Mouse (Mus musculus) CH12.LX (cell line): ENCODE measurements at regions not wholly inside any gene's neighbourhood (a gene's known extent, or its start where the extent isn't known, plus 50 kb on each side); places are given as distances from the start of the nearest gene placed in this dataset.

ENCODE experiments used
- DNase-seq: peaks from one replicate; pipeline ENCODE4 v3.0.0-alpha.2; 2013; ENCODE audit errors: extremely low read depth
- H3K27ac ChIP-seq: 2 replicates; pipeline ENCODE4 v1.5.1; 2012; ENCODE audit warnings: low read depth, mild to moderate bottlenecking, control low read depth, moderate library complexity; ENCODE audit not compliant: insufficient read depth
- H3K27me3 ChIP-seq: replicated peaks from 2 replicates; pipeline ENCODE3; 2012; ENCODE audit warnings: inconsistent platforms
- H3K36me3 ChIP-seq, 2 experiments: replicated peaks in 1 of 2; 2 replicates each; pipeline versions ENCODE3 to v1.6.1; 2012; ENCODE audit warnings: inconsistent platforms in 1 of 2, low read length in 1 of 2, mild to moderate bottlenecking in 1 of 2, mixed read lengths in 1 of 2, moderate library complexity in 1 of 2; ENCODE audit not compliant: control insufficient read depth in 1 of 2, insufficient read depth in 1 of 2
- H3K4me1 ChIP-seq, 2 experiments: 2 replicates each; pipeline ENCODE4 v1.6.1; 2012; ENCODE audit warnings: inconsistent platforms in 1 of 2, moderate library complexity in 1 of 2; ENCODE audit not compliant: insufficient read depth in 2 of 2, control insufficient read depth in 1 of 2
- H3K4me2 ChIP-seq: 2 replicates; pipeline ENCODE4 v1.6.1; 2012; ENCODE audit warnings: low read depth, mild to moderate bottlenecking, control low read depth; ENCODE audit not compliant: poor library complexity, insufficient read depth, severe bottlenecking
- H3K4me3 ChIP-seq, 3 experiments: fragments of 150-350 bp in 1 of 3; sonication (generic) in 1 of 3; replicated peaks in 1 of 3; 2 replicates each; pipeline versions ENCODE3 to v1.5.1; 2011 to 2012; ENCODE audit warnings: low read depth in 2 of 3, low read length in 2 of 3, mild to moderate bottlenecking in 2 of 3, moderate library complexity in 2 of 3, control low read depth in 1 of 3, improper control_type of control experiment in 1 of 3, inconsistent platforms in 1 of 3, mixed read lengths in 1 of 3; ENCODE audit not compliant: poor library complexity in 1 of 3
- H3K79me2 ChIP-seq: replicated peaks from 2 replicates; pipeline ENCODE4 v1.6.1; 2012; ENCODE audit warnings: mild to moderate bottlenecking, moderate library complexity; ENCODE audit not compliant: control insufficient read depth, poor library complexity, insufficient read depth, severe bottlenecking; ENCODE audit errors: extremely low read depth
- H3K9ac ChIP-seq: 2 replicates; pipeline ENCODE4 v1.6.1; 2012; ENCODE audit warnings: low read depth, mild to moderate bottlenecking, control low read depth, moderate library complexity; ENCODE audit not compliant: insufficient read depth
- H3K9me3 ChIP-seq: replicated peaks from 2 replicates; pipeline ENCODE3; 2012; ENCODE audit warnings: low read length, inconsistent platforms, mixed read lengths
- CTCF ChIP-seq, 2 experiments: IDR thresholded peaks in 1 of 2; conservative IDR thresholded peaks in 1 of 2; 2 replicates each; pipeline ENCODE4 v1.5.1; 2011 to 2012; ENCODE audit warnings: low read depth in 2 of 2, low read length in 2 of 2, improper control_type of control experiment in 1 of 2, inconsistent platforms in 1 of 2, mild to moderate bottlenecking in 1 of 2, moderate library complexity in 1 of 2
- E2F4 ChIP-seq: IDR thresholded peaks from 2 replicates; pipeline ENCODE4 v1.6.1; 2011; ENCODE audit warnings: low read depth, low read length, improper control_type of control experiment; ENCODE audit not compliant: insufficient replicate concordance
- ELF1 ChIP-seq: IDR thresholded peaks from 2 replicates; pipeline ENCODE4 v1.6.1; 2014; ENCODE audit warnings: low read depth, mild to moderate bottlenecking, inconsistent platforms, low read length, improper control_type of control experiment
- ETS1 ChIP-seq: conservative IDR thresholded peaks from 2 replicates; pipeline ENCODE4 v1.6.1; 2012; ENCODE audit warnings: low read depth, mild to moderate bottlenecking, inconsistent platforms, low read length, improper control_type of control experiment, moderate library complexity
- GABPA ChIP-seq: IDR thresholded peaks from 2 replicates; pipeline ENCODE4 v1.6.1; 2012; ENCODE audit warnings: low read depth, low read length, improper control_type of control experiment, inconsistent platforms; ENCODE audit not compliant: insufficient replicate concordance
- IRF4 ChIP-seq: IDR thresholded peaks from 2 replicates; pipeline ENCODE4 v1.6.1; 2014; ENCODE audit warnings: low read depth, mild to moderate bottlenecking, inconsistent platforms, low read length, improper control_type of control experiment
- JUN ChIP-seq: IDR thresholded peaks from 2 replicates; pipeline ENCODE4 v1.6.1; 2011; ENCODE audit warnings: low read depth, mild to moderate bottlenecking, low read length, improper control_type of control experiment, moderate library complexity; ENCODE audit not compliant: insufficient read depth
- JUND ChIP-seq: conservative IDR thresholded peaks from 2 replicates; pipeline ENCODE4 v1.6.1; 2011; ENCODE audit warnings: low read depth, low read length, improper control_type of control experiment
- KAT2A ChIP-seq: IDR thresholded peaks from 2 replicates; pipeline ENCODE4 v1.6.1; 2012; ENCODE audit warnings: low read length, improper control_type of control experiment, inconsistent platforms; ENCODE audit not compliant: insufficient replicate concordance
- MEF2A ChIP-seq: IDR thresholded peaks from 2 replicates; pipeline ENCODE4 v1.6.1; 2014; ENCODE audit warnings: low read depth, mild to moderate bottlenecking, inconsistent platforms, low read length, improper control_type of control experiment, borderline replicate concordance
- NELFE ChIP-seq: IDR thresholded peaks from 2 replicates; pipeline ENCODE4 v1.6.1; 2011; ENCODE audit warnings: low read depth, low read length, improper control_type of control experiment
- NRF1 ChIP-seq: IDR thresholded peaks from 2 replicates; pipeline ENCODE4 v1.6.1; 2014; ENCODE audit warnings: low read depth, mild to moderate bottlenecking, inconsistent platforms, low read length, improper control_type of control experiment, moderate library complexity
- PAX5 ChIP-seq: IDR thresholded peaks from 2 replicates; pipeline ENCODE4 v1.6.1; 2012; ENCODE audit warnings: low read length, inconsistent platforms, mixed read lengths
- POLR2A ChIP-seq: IDR thresholded peaks from 2 replicates; pipeline ENCODE4 v1.6.1; 2011; ENCODE audit warnings: low read depth, mild to moderate bottlenecking, improper control_type of control experiment, low read length
- POLR2AphosphoS2 ChIP-seq: IDR thresholded peaks from 2 replicates; pipeline ENCODE4 v1.6.1; 2011; ENCODE audit warnings: low read depth, low read length, improper control_type of control experiment
- RCOR1 ChIP-seq: conservative IDR thresholded peaks from 2 replicates; pipeline ENCODE4 v1.6.1; 2012; ENCODE audit warnings: low read depth, mild to moderate bottlenecking, inconsistent platforms, low read length, improper control_type of control experiment
- SIN3A ChIP-seq: IDR thresholded peaks from 2 replicates; pipeline ENCODE4 v1.6.1; 2012; ENCODE audit warnings: low read length, improper control_type of control experiment, inconsistent platforms
- ZKSCAN1 ChIP-seq: IDR thresholded peaks from 2 replicates; pipeline ENCODE4 v1.6.1; 2012; ENCODE audit warnings: low read depth, inconsistent platforms, low read length, improper control_type of control experiment, borderline replicate concordance
- ZMIZ1 ChIP-seq: IDR thresholded peaks from 2 replicates; pipeline ENCODE4 v1.6.1; 2012; ENCODE audit warnings: low read depth, mild to moderate bottlenecking, inconsistent platforms, low read length, improper control_type of control experiment
- ZNF384 ChIP-seq: IDR thresholded peaks from 2 replicates; pipeline ENCODE4 v1.6.1; 2012; ENCODE audit warnings: low read depth, low read length, improper control_type of control experiment, inconsistent platforms
- dilution Hi-C: fragments of 300-500 bp; cut with MboI; formaldehyde crosslinking; loops from 2 replicates; pipeline ENCODE4 v1.14.3; 2020; ENCODE audit warnings: low sequenced_read_pairs; ENCODE audit not compliant: extremely low pct_unique_long_range_greater_than_20kb, extremely low pct_ligation_motif_present
- in situ Hi-C: fragments of 300-500 bp; cut with MboI; formaldehyde crosslinking; loops from 3 replicates; pipeline ENCODE4 v1.14.3; 2019; ENCODE audit warnings: low sequenced_read_pairs, low pct_ligation_motif_present, low pct_unique_long_range_greater_than_20kb, mixed read lengths

DNA sequence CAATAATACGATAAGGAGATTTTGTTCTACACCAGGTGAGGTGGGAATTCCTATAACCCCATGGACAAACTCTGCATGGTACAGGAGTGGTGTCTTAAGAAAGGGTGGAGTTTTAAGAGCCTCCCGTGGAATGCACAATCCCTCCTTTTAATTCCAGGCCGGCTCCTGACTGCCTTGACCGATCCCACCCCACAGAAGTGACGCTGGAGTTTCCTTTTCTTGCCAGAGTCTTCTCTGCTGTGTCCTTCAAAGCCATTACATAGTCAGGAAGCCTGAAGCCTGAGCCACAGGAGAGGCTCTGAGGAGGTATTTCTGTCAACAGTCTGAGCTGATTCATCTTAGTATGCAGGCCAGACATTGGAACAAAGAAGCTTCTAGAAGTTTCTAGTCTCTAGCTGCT is 66.6 kb upstream of the Brd7 start:
- Histone ChIP-seq H3K27ac (no peak overlapping the region), H3K9me3 (no peaks in the 10 kb centered on the region), H3K4me2 (no peak overlapping the region), H3K4me3 (no peak overlapping the region), H3K27me3 (peaks cover 56% of the 10 kb centered on the region), H3K79me2 (no peaks in the 10 kb centered on the region), H3K4me1 (no peaks in the 10 kb centered on the region), H3K9ac (no peak overlapping the region), H3K36me3 (no peaks in the 10 kb centered on the region)
- in situ Hi-C loops = no loop called here
- TF ChIP-seq NRF1 (no peak), CTCF (conservative IDR thresholded peaks at IDR 0.05 in 1 of 2, IDR thresholded peaks at IDR 0.05 in 1 of 2; ENCODE audit: low read depth in 2 of 2, low read length in 2 of 2) (no peak), JUN (no peak), ELF1 (no peak), NELFE (no peak), POLR2AphosphoS2 (no peak), ZMIZ1 (no peak), MEF2A (no peak), POLR2A (no peak), RCOR1 (no peak), ETS1 (no peak), GABPA (no peak), ZKSCAN1 (no peak), KAT2A (no peak), E2F4 (no peak), PAX5 (no peak), SIN3A (no peak), JUND (no peak), ZNF384 (no peak)
- no peak for DNase-seq
- dilution Hi-C loops = no loop called here

DNA sequence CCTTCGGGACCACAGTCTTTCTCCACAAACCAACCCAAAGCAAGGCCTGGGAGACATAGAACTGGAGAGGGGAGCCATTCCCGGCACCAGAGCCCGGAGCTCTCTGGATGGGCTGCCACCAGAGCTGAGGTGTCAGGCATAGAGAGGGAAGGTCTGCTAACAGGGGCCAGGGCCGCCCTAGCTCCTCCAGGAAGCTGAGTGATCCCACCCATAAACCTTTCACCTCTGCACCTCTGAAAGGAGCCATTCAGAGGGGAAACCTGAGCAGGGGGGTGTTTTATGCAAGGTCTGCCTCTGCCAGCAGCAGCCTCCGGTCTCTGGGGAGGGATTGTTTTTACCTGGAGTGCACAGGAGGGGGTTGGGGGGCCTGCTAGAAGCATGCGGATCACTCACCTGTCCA is 69.4 kb upstream of the Brd7 start:
- DNase-seq = no peak
- no peaks in the 10 kb centered on the region for H3K79me2 ChIP-seq
- in situ Hi-C loops (no loop called here), dilution Hi-C loops (no loop called here)
- no peak overlapping the region for H3K4me2 ChIP-seq
- H3K4me3 ChIP-seq = no peak overlapping the region
- no peak overlapping the region for H3K9ac ChIP-seq
- H3K27me3 ChIP-seq = peaks cover 61% of the 10 kb centered on the region
- no peak overlapping the region for H3K27ac ChIP-seq
- H3K9me3 ChIP-seq = no peaks in the 10 kb centered on the region
- no peaks in the 10 kb centered on the region for H3K4me1 ChIP-seq
- TF ChIP-seq IRF4 = no peak
- TF ChIP-seq JUND = no peak
- H3K36me3 ChIP-seq = no peaks in the 10 kb centered on the region
